11 mouse cellular contexts compared by ENCODE assay signal in genomic region chr9:123219826-123220225, GRCm38 (mm10). TPM values are rescaled to one million over a fixed set of nuclear protein-coding genes. Genes with fewer than 3 reads are reported as not detected.
DNase-seq lines count a peak whose midpoint lies in the region; TF ChIP-seq lines count a peak whose summit lies in the region.
"Had no signal": no experiment of that assay in that cellular context is flagged by ENCODE, and none has a peak within 500 bp of the region (broad histone marks: within the 10 kb centered on the region; RNA-seq: fewer than 3 reads in every experiment).

No protein-coding gene starts in this region.

- peak overlapping the region; percentile 60; the same call in 1 of the 2 replicates for H3K27ac ChIP-seq in heart, embryonic 10.5 days
- H3K27ac ChIP-seq: hindbrain, embryonic 13.5 days; limb, embryonic 12.5 days had no signal

- no peaks in the 10 kb centered on the region for H3K9me3 ChIP-seq in heart, embryonic 10.5 days
- H3K9me3 ChIP-seq: G1E; hindbrain, embryonic 13.5 days; limb, embryonic 12.5 days had no signal

- no peak overlapping the region; the same call in 1 of the 2 replicates for H3K4me3 ChIP-seq in heart, embryonic 10.5 days
- H3K4me3 ChIP-seq: hindbrain, embryonic 13.5 days; limb, embryonic 12.5 days had no signal

- peaks cover 23% of the 10 kb centered on the region for H3K27me3 ChIP-seq in heart, embryonic 10.5 days (ENCODE audit: insufficient read depth, poor library complexity, severe bottlenecking)

- no peak for TF ChIP-seq CTCF in brain, embryonic 14.5 days (IDR thresholded peaks at IDR 0.05; ENCODE audit: borderline replicate concordance, extremely low read depth, insufficient read depth, insufficient read length)

- H3K4me1 ChIP-seq in heart, embryonic 10.5 days: peaks cover 18% of the 10 kb centered on the region

- no peak for TF ChIP-seq POLR2A in brain, embryonic 14.5 days (IDR thresholded peaks at IDR 0.05; ENCODE audit: borderline replicate concordance, extremely low read depth, insufficient read depth, insufficient read length, poor library complexity, severe bottlenecking)

- WGBS in heart, embryonic 10.5 days: 40% methylated on average over 5 of the region's 5 CpGs

- H3K36me3 ChIP-seq in heart, embryonic 10.5 days: no peaks in the 10 kb centered on the region
- H3K36me3 ChIP-seq: G1E; hindbrain, embryonic 13.5 days; limb, embryonic 12.5 days had no signal

- no peak for DNase-seq in heart, embryonic 10.5 days (ENCODE audit: low spot score)
- no peak for DNase-seq in heart, postnatal 4 days
- DNase-seq in layer of hippocampus, adult 9-11 months: peak; percentile 29
- no peak for DNase-seq in layer of hippocampus, adult 8-10 months (ENCODE audit: low spot score in 2 of 2)
- peak; percentile 18 for DNase-seq in brain, embryonic 14.5 days (ENCODE audit: low read depth)
- DNase-seq in left cerebral cortex, postnatal 36 days (ENCODE audit: low spot score in 2 of 2): peak; percentile 49 to 52
- DNase-seq in spleen, postnatal 10 days (ENCODE audit: low spot score in 2 of 2): no peak
- no peak for DNase-seq in thymus, postnatal 25 days

- intact Hi-C loops in left cerebral cortex, postnatal 36 days (cut with DNase I): no loop called here

RNA-seq across cellular contexts. Expression of gene Cdcp1, which starts 4.0 kb away (rescaled TPM):
- 0.74 and 3.0 TPM in 2 replicates for polyA plus RNA-seq in heart, embryonic 10.5 days (2016; fragmentation: Nextera tagmentation; extraction: Ambion mirVana)
- total RNA-seq in heart, postnatal 4 days (2021): under 1 TPM; 0.10 to 0.25 TPM
- under 1 TPM in 1 of 4 experiments, not detected in 3; 0.11 TPM for total RNA-seq in layer of hippocampus, adult 8-10 months (2022)
- 0.59 and 0.60 TPM in 2 replicates for polyA plus RNA-seq in brain, embryonic 14.5 days (2012; rRNA removed)
- under 1 TPM; 0.14 to 0.27 TPM for total RNA-seq in left cerebral cortex, postnatal 36 days (2021)
- polyA plus RNA-seq: G1E had no signal

RNA-seq across cellular contexts. Expression of gene Tmem158, which starts 40.7 kb away (rescaled TPM):
- polyA plus RNA-seq in heart, embryonic 10.5 days (2016; fragmentation: Nextera tagmentation; extraction: Ambion mirVana): 2.2 and 7.1 TPM in 2 replicates
- total RNA-seq in heart, postnatal 4 days (2021): 10 to 100 TPM; 24.7 to 25.4 TPM
- 10 to 100 TPM; 27.9 to 32.5 (median 31.2) TPM for total RNA-seq in layer of hippocampus, adult 8-10 months (2022)
- 47.3 and 54.0 TPM in 2 replicates for polyA plus RNA-seq in brain, embryonic 14.5 days (2012; rRNA removed)
- 10 to 100 TPM; 59.1 to 64.8 TPM for total RNA-seq in left cerebral cortex, postnatal 36 days (2021)
- total RNA-seq: G1E had no signal
- polyA plus RNA-seq: G1E had no signal

Comparison
In these comparisons a context has a peak if more than half of its experiments do, and no peak if none do; other contexts are left out.
1. DNase-seq: peak in layer of hippocampus, adult 9-11 months (single experiment), brain, embryonic 14.5 days (single experiment) and left cerebral cortex, postnatal 36 days (2 of 2); none in heart, embryonic 10.5 days (single experiment), heart, postnatal 4 days (single experiment), layer of hippocampus, adult 8-10 months (0 of 2), spleen, postnatal 10 days (0 of 2) and thymus, postnatal 25 days (single experiment).